Mouse (Mus musculus) embryonic fibroblast, embryonic 13.5 days (primary cell): Measurements from ENCODE around the gene Spop.
"Not testable (repeated sequence)": the region's sequence is repeated elsewhere in the genome, so short reads cannot be mapped to it uniquely, and the experiment has no call there.

Source experiments
- CTCF ChIP-seq: IDR thresholded peaks from 2 replicates; pipeline ENCODE4 v1.5.1; 2011; ENCODE audit warnings: mild to moderate bottlenecking, control low read depth, low read length, moderate library complexity, borderline replicate concordance; ENCODE audit not compliant: insufficient read depth
- POLR2A ChIP-seq: IDR thresholded peaks from 2 replicates; pipeline ENCODE4 v1.6.1; 2011; ENCODE audit warnings: low read depth, mild to moderate bottlenecking, control low read depth, low read length, moderate library complexity

DNA sequence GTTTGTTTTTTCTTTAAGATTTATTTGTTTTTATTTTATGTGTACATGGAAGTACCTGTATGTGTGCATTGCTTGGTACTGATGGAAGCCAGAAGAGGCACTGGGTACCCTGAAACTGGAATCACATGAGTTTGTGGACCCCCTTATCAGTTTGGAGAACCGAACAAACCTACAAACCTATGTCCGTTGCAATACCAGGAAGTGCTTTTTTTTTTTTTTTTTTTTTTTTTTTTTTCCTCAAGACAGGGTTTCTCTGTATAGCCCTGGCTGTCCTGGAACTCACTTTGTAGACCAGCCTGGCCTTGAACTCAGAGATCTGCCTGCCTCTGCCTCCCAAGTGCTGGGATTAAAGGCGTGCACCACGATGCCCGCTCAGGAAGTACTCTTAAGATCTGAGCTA, 7.5 kb upstream of the Spop start:
- not testable (repeated sequence) for TF ChIP-seq CTCF, POLR2A
